Mouse (Mus musculus): ENCODE measurements around the gene BC025920. TPM values are rescaled to one million over a fixed set of nuclear protein-coding genes. Genes with fewer than 3 reads are reported as not detected.

BC025920 gene
- polyA plus RNA-seq, 1 experiment from 2014 or later, result 3.1 TPM

GRCm38 (mm10) chr10:81608308-81608707 lies 2.2 kb downstream of the BC025920 start:
- Histone ChIP-seq H3K9me3 (no peaks in the 10 kb centered on the region), H3K4me1 (peaks cover 18% of the 10 kb centered on the region), H3K4me2 (replicated peaks) (no peak overlapping the region), H3K36me3 (no peaks in the 10 kb centered on the region), H3K9ac (replicated peaks) (no peak overlapping the region), H3K4me3 (no peak overlapping the region), H3K27ac (replicated peaks) (no peak overlapping the region), H3K27me3 (no peaks in the 10 kb centered on the region)
- no peak for ATAC-seq (replicated peaks)
- WGBS, result 100% methylated on average over 1 of the region's 1 CpGs

- 69% methylated on average over 3 of the region's 3 CpGs for WGBS
- ATAC-seq (replicated peaks), result no peak
These were observed 6.7 kb downstream of the BC025920 start for GRCm38 (mm10) chr10:81612779-81613178.

DNA sequence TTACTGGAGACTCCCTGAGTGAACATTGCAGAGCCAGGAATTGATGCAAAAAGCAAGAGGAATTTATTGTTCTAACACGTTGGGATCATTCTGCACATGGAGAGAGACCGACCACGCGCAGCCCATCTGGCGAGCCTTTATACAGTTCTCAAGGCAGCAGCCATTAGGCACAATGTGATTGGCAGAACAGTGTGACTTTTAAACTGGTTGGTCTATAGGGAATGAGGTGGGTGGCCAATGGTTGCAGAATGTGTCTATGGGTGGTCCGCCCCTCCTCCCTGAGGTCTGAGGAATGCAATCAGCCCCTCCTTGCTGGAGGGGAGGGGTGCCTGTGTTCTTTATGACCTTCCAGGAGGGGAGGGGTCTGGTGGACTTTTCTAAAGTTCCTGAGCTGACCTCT lies 9.4 kb downstream of the BC025920 start:
- no peaks in the 10 kb centered on the region for H3K27me3 ChIP-seq
- no peaks in the 10 kb centered on the region for H3K9me3 ChIP-seq
- no peak overlapping the region for H3K4me3 ChIP-seq
- H3K4me2 ChIP-seq (replicated peaks), result no peak overlapping the region
- no peak for ATAC-seq (replicated peaks)
- WGBS, result 65% methylated on average over 6 of the region's 6 CpGs
- no peak overlapping the region for H3K27ac ChIP-seq (replicated peaks)
- no peak overlapping the region for H3K9ac ChIP-seq (replicated peaks)
- H3K36me3 ChIP-seq, result no peaks in the 10 kb centered on the region
- H3K4me1 ChIP-seq, result no peaks in the 10 kb centered on the region

More at GRCm38 (mm10) chr10:81612779-81613178, 6.7 kb downstream of the BC025920 start:
- Histone ChIP-seq H3K36me3 (no peaks in the 10 kb centered on the region), H3K27ac (replicated peaks) (no peak overlapping the region), H3K9ac (replicated peaks) (no peak overlapping the region), H3K27me3 (no peaks in the 10 kb centered on the region), H3K4me1 (no peaks in the 10 kb centered on the region), H3K4me3 (no peak overlapping the region), H3K4me2 (replicated peaks) (no peak overlapping the region), H3K9me3 (no peaks in the 10 kb centered on the region)

- H3K27ac ChIP-seq (replicated peaks), result no peak overlapping the region
- H3K36me3 ChIP-seq, result peaks cover 33% of the 10 kb centered on the region
- no peak overlapping the region for H3K4me3 ChIP-seq
- no peak overlapping the region for H3K9ac ChIP-seq (replicated peaks)
- no peaks in the 10 kb centered on the region for H3K27me3 ChIP-seq
- no peaks in the 10 kb centered on the region for H3K9me3 ChIP-seq
- ATAC-seq (replicated peaks), result no peak
- H3K4me2 ChIP-seq (replicated peaks), result no peak overlapping the region
- WGBS, result 89% methylated on average over 5 of the region's 5 CpGs
- no peaks in the 10 kb centered on the region for H3K4me1 ChIP-seq
These were observed 13.9 kb downstream of the BC025920 start for GRCm38 (mm10) chr10:81619976-81620375.

DNA sequence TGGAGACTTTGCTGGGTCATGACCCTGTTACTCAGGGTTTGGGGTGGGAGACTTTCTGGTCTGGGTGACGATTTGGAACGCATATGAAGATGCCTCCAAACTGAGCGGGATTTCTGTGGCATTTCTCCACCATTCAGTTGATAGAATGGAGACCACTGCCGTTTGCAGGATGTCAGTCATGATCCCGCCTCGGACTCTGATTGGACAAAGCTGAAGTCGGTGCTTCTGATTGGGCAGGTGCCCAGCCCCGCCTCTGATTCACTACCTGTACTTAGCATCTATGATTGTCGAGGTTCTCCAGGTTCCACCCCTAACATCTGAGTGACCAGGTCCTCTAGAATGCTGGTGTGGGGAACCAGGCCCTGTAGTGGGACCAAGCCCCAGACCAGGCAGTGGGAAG lies 14.7 kb downstream of the BC025920 start:
- 66% methylated on average over 9 of the region's 9 CpGs for WGBS
- no peak overlapping the region for H3K9ac ChIP-seq (replicated peaks)
- H3K27ac ChIP-seq (replicated peaks), result no peak overlapping the region
- H3K27me3 ChIP-seq, result no peaks in the 10 kb centered on the region
- H3K9me3 ChIP-seq, result no peaks in the 10 kb centered on the region
- H3K4me3 ChIP-seq, result no peak overlapping the region
- H3K4me2 ChIP-seq (replicated peaks), result no peak overlapping the region
- no peaks in the 10 kb centered on the region for H3K4me1 ChIP-seq
- H3K36me3 ChIP-seq, result peaks cover 35% of the 10 kb centered on the region
- ATAC-seq (replicated peaks), result no peak

DNA sequence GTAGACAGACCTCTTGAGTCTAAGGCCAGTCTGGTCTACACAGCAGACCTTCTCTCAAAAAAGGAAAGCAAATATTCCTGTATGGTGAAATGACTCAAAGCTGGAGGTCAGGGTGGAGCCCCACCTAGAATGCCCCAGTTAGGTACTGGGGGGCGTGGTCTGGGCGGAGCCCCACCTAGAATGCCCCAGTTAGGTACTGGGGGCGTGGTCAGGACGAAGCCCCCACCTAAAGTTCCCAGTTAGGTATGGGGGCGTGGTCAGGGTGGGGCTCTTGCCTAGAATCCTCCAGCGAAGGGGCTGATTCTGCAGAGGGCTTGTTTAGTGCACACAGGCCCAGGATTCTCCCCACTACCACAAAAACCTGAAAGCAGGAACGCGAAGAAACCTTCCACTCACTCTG lies 17.4 kb downstream of the BC025920 start:
- Histone ChIP-seq H3K9me3 (no peaks in the 10 kb centered on the region), H3K9ac (replicated peaks) (no peak overlapping the region), H3K27ac (replicated peaks) (no peak overlapping the region), H3K4me2 (replicated peaks) (no peak overlapping the region), H3K4me1 (peaks cover 20% of the 10 kb centered on the region), H3K4me3 (no peak overlapping the region), H3K27me3 (no peaks in the 10 kb centered on the region), H3K36me3 (peaks cover 35% of the 10 kb centered on the region)
- ATAC-seq (replicated peaks), result no peak
- WGBS, result 60% methylated on average over 8 of the region's 8 CpGs

DNA sequence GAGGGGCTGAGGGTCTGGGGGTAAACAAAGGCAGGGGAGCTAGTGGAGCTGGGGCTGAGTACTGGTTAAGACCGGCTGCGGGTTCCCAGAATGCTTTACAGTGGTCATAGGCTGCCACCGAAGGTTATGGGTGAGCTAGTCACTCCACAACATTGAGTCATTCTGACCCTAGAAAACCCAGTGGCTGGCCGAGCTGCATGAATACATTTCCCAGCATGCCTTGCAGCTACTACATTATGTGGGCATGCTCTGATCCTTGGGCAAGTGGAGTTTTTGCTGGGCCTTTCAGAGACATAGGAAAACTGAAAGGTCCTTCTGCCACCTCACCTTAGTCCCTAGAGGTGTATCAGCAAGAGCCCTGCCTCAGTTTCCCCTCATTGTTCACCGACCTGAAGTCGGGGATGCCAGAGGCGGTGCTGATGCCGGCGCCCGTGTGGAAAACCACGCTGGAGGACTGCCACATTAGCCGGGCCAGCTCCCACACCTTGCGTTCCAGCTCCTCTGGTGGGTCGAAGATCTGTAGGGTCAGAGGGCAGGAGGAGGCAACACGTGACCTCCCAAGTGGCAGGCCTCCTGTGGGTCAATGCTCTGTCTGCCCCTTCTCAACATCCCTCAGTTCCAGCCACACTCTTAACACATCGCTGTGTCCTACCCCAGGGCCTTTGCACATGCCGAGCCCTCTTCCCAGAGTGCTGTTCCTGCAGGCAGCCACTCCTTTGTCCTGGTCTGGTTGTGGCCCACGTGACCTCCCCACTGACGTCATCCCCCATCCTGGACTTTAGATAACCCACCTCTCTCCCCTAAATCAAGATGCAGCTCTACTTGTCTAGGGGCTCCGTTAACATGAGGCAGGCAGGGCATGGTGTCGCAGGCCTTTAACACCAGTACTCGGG lies 20.3 kb downstream of the BC025920 start:
- Histone ChIP-seq H3K27ac (replicated peaks) (peak overlapping the region; percentile 89), H3K27me3 (no peaks in the 10 kb centered on the region; the same call in 1 of the 2 replicates), H3K9me3 (no peaks in the 10 kb centered on the region), H3K4me2 (replicated peaks) (peak overlapping the region; percentile 65), H3K36me3 (peaks cover 31% of the 10 kb centered on the region), H3K4me1 (peaks cover 21% of the 10 kb centered on the region), H3K9ac (replicated peaks) (peak overlapping the region; percentile 65), H3K4me3 (peak overlapping the region; percentile 63)
- WGBS, result 89% methylated on average over 22 of the region's 22 CpGs
- ATAC-seq (replicated peaks), result no peak

- H3K27me3 ChIP-seq, result no peaks in the 10 kb centered on the region; the same call in 1 of the 2 replicates
- H3K4me1 ChIP-seq, result peaks cover 21% of the 10 kb centered on the region
- H3K27ac ChIP-seq (replicated peaks), result peak within 1 kb of the TSS; percentile 89
- H3K9me3 ChIP-seq, result no peaks in the 10 kb centered on the region
- peak within 1 kb of the TSS; percentile 63 for H3K4me3 ChIP-seq
- 5% methylated on average over 40 of the region's 40 CpGs for whole genome bisulfite sequencing
- H3K4me2 ChIP-seq (replicated peaks), result peak within 1 kb of the TSS; percentile 65
- peaks cover 24% of the 10 kb centered on the region for H3K36me3 ChIP-seq
- peak within 1 kb of the TSS; percentile 65 for H3K9ac ChIP-seq (replicated peaks)
- peak; percentile 93 for ATAC-seq (replicated peaks)
These were observed 21.1 kb downstream of the BC025920 start, which contains the start of gene Sirt6 for GRCm38 (mm10) chr10:81626994-81627835. Sirt6 (minus strand) TSS chr10:81627797.

GRCm38 (mm10) chr10:81627836-81628220 lies 21.8 kb downstream of the BC025920 start:
- peaks cover 20% of the 10 kb centered on the region for H3K36me3 ChIP-seq
- peak; percentile 47 for ATAC-seq (replicated peaks)
- H3K4me2 ChIP-seq (replicated peaks), result peak overlapping the region; percentile 65
- no peaks in the 10 kb centered on the region for H3K9me3 ChIP-seq
- peak overlapping the region; percentile 65 for H3K9ac ChIP-seq (replicated peaks)
- peak overlapping the region; percentile 63 for H3K4me3 ChIP-seq
- peaks cover 21% of the 10 kb centered on the region for H3K4me1 ChIP-seq
- no peaks in the 10 kb centered on the region; the same call in 1 of the 2 replicates for H3K27me3 ChIP-seq
- 62% methylated on average over 7 of the region's 7 CpGs for WGBS
- H3K27ac ChIP-seq (replicated peaks), result peak overlapping the region; percentile 89

- H3K27ac ChIP-seq (replicated peaks), result peak within 1 kb of the TSS; percentile 89
- 88% methylated on average over 16 of the region's 16 CpGs for WGBS
- H3K36me3 ChIP-seq, result peaks cover 16% of the 10 kb centered on the region
- peak within 1 kb of the TSS; percentile 65 for H3K9ac ChIP-seq (replicated peaks)
- H3K9me3 ChIP-seq, result no peaks in the 10 kb centered on the region
- no peaks in the 10 kb centered on the region; the same call in 1 of the 2 replicates for H3K27me3 ChIP-seq
- ATAC-seq (replicated peaks), result no peak
- peak within 1 kb of the TSS; percentile 65 for H3K4me2 ChIP-seq (replicated peaks)
- H3K4me1 ChIP-seq, result peaks cover 26% of the 10 kb centered on the region
- H3K4me3 ChIP-seq, result peak within 1 kb of the TSS; percentile 63
These were observed 22.3 kb downstream of the BC025920 start, which contains the start of gene Ankrd24 for GRCm38 (mm10) chr10:81628390-81628789. Ankrd24 (plus strand) TSS chr10:81628540.

- WGBS, result 4% methylated on average over 37 of the region's 37 CpGs
- H3K4me2 ChIP-seq (replicated peaks), result peak overlapping the region; percentile 70
- H3K4me1 ChIP-seq, result peaks cover 13% of the 10 kb centered on the region
- H3K9me3 ChIP-seq, result no peaks in the 10 kb centered on the region
- peak overlapping the region; percentile 57 for H3K9ac ChIP-seq (replicated peaks)
- peak overlapping the region; percentile 43 for H3K4me3 ChIP-seq
- no peak overlapping the region for H3K27ac ChIP-seq (replicated peaks)
- ATAC-seq (replicated peaks), result peak; percentile 86
- H3K36me3 ChIP-seq, result no peaks in the 10 kb centered on the region
- no peaks in the 10 kb centered on the region; the same call in 1 of the 2 replicates for H3K27me3 ChIP-seq
These were observed 27.4 kb downstream of the BC025920 start for GRCm38 (mm10) chr10:81633253-81634099.

Measured in forebrain, embryonic 15.5 days (tissue).